Mouse (Mus musculus) liver, embryonic 14.5 days (tissue): ENCODE data around the gene 5031439G07Rik.

Source experiments
- CTCF ChIP-seq: IDR thresholded peaks from 2 replicates; pipeline ENCODE4 v1.5.1; 2016; ENCODE audit warnings: antibody characterized with exemption, low read depth, control low read depth
- EP300 ChIP-seq: IDR thresholded peaks from 2 replicates; pipeline ENCODE4 v1.6.1; 2016; ENCODE audit warnings: antibody characterized with exemption, low read depth

DNA sequence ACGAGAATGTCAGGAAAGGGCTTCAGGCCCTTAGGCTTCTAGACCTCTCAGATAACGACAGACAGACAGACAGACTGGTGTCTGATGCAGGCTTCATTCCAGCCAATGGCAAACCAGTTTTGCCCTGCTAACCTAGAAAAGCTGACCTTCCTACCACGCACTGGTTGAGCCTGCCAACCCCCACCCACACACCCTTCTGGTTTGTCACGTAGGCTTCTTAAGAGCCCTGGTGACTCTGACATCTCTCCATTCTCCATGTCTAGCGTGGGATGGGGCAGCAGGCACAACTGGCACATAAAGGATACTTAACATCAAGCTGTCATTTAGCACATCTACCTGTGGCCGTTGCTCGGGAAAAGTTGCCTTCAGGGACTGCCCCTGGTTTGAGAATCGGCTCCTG, 21.3 kb upstream of the 5031439G07Rik start:
- TF ChIP-seq EP300 (no peak), CTCF (no peak)
